Mouse (Mus musculus) forebrain, embryonic 12.5 days (tissue): Measurements from ENCODE around the gene Lrrc36. TPM values are rescaled to one million over a fixed set of nuclear protein-coding genes. Genes with fewer than 3 reads are reported as not detected.
A peak's percentile ranks its signal among the peaks of the same experiment; 100 is the strongest.

ENCODE experiments used
- ATAC-seq: fragments of 200-750 bp; cut with Nextera tagmentation; 2 replicates; pipeline ENCODE4 v1.8.0; 2017; ENCODE audit warnings: moderate TSS enrichment; ENCODE audit not compliant: low FRiP score
- H3K27ac ChIP-seq: fragments of 300-500 bp; sonication (generic); 2 replicates; pipeline ENCODE4 v1.5.1; 2016; ENCODE audit warnings: mild to moderate bottlenecking
- H3K27me3 ChIP-seq: fragments of 300-500 bp; sonication (generic); 2 replicates; pipeline ENCODE4 v1.6.1; 2016; ENCODE audit warnings: mild to moderate bottlenecking
- H3K36me3 ChIP-seq: fragments of 300-500 bp; sonication (generic); replicated peaks from 2 replicates; pipeline ENCODE4 v1.6.1; 2016; ENCODE audit warnings: mild to moderate bottlenecking
- H3K4me1 ChIP-seq: fragments of 300-500 bp; sonication (generic); 2 replicates; pipeline ENCODE4 v1.6.1; 2016
- H3K4me2 ChIP-seq: fragments of 300-500 bp; sonication (generic); 2 replicates; pipeline ENCODE4 v1.6.1; 2016; ENCODE audit warnings: mild to moderate bottlenecking, moderate library complexity
- H3K4me3 ChIP-seq: fragments of 300-500 bp; sonication (generic); replicated peaks from 2 replicates; pipeline ENCODE4 v1.5.1; 2016; ENCODE audit warnings: mild to moderate bottlenecking
- H3K9ac ChIP-seq: fragments of 300-500 bp; sonication (generic); 2 replicates; pipeline ENCODE4 v1.6.1; 2016; ENCODE audit warnings: mild to moderate bottlenecking
- H3K9me3 ChIP-seq: fragments of 300-500 bp; sonication (generic); 2 replicates; pipeline ENCODE4 v1.6.1; 2016
- WGBS: fragments of 180-500 bp; shearing (Covaris S2); methylation state at CpG from one replicate; pipeline ENCODE4 v1.1.7; 2016; 5-methylcytosine and 5-hydroxymethylcytosine counted together
- polyA plus RNA-seq: library from polyadenylated mRNA; unstranded; fragments of >200 nt; fragmentation: Nextera tagmentation; extraction: Ambion mirVana; gene quantifications from 2 replicates; pipeline ENCODE4 v1.2.1, GENCODE M21; 2016

Gene Lrrc36
- polyA plus RNA-seq, 1 experiment from 2014 or later, result 1.2 TPM

GRCm38 (mm10) chr8:105469816-105470215 lies 56.4 kb downstream of the Lrrc36 start:
- no peaks in the 10 kb centered on the region for H3K9me3 ChIP-seq
- H3K9ac ChIP-seq, result no peak overlapping the region
- peaks cover 4% of the 10 kb centered on the region for H3K36me3 ChIP-seq
- WGBS, result 90% methylated on average over 5 of the region's 5 CpGs
- H3K27me3 ChIP-seq, result peaks cover 27% of the 10 kb centered on the region
- H3K4me3 ChIP-seq, result no peak overlapping the region; the same call in 1 of the 2 replicates
- ATAC-seq, result no peak
- peaks cover 55% of the 10 kb centered on the region for H3K4me1 ChIP-seq
- H3K27ac ChIP-seq, result peak overlapping the region; percentile 56; the same call in 1 of the 2 replicates
- peak overlapping the region; percentile 71 for H3K4me2 ChIP-seq

GRCm38 (mm10) chr8:105470262-105470661 lies 56.9 kb downstream of the Lrrc36 start:
- Histone ChIP-seq H3K9ac (peak overlapping the region; percentile 50; the same call in 1 of the 2 replicates), H3K9me3 (no peaks in the 10 kb centered on the region), H3K4me2 (peak overlapping the region; percentile 71), H3K27ac (no peak overlapping the region; the same call in 1 of the 2 replicates), H3K4me1 (peaks cover 59% of the 10 kb centered on the region), H3K36me3 (peaks cover 8% of the 10 kb centered on the region), H3K4me3 (peak overlapping the region; percentile 41), H3K27me3 (peaks cover 29% of the 10 kb centered on the region)
- 85% methylated on average over 5 of the region's 5 CpGs for WGBS
- no peak for ATAC-seq

- H3K27ac ChIP-seq, result peak overlapping the region; percentile 71
- peak overlapping the region; percentile 50 for H3K9ac ChIP-seq
- peak overlapping the region; percentile 41 for H3K4me3 ChIP-seq
- WGBS, result 18% methylated on average over 11 of the region's 11 CpGs
- no peak; the same call in 1 of the 2 replicates for ATAC-seq
- no peaks in the 10 kb centered on the region for H3K9me3 ChIP-seq
- H3K4me1 ChIP-seq, result peaks cover 64% of the 10 kb centered on the region
- peak overlapping the region; percentile 71 for H3K4me2 ChIP-seq
- H3K27me3 ChIP-seq, result peaks cover 33% of the 10 kb centered on the region
- peaks cover 11% of the 10 kb centered on the region for H3K36me3 ChIP-seq
Observed at GRCm38 (mm10) chr8:105470681-105471313, 57.4 kb downstream of the Lrrc36 start.

- H3K9ac ChIP-seq, result peak within 1 kb of the TSS; percentile 50
- H3K36me3 ChIP-seq, result peaks cover 12% of the 10 kb centered on the region
- peak within 1 kb of the TSS; percentile 41 for H3K4me3 ChIP-seq
- H3K4me2 ChIP-seq, result peak within 1 kb of the TSS; percentile 71
- peak within 1 kb of the TSS; percentile 71 for H3K27ac ChIP-seq
- 5% methylated on average over 25 of the region's 25 CpGs for WGBS
- peaks cover 65% of the 10 kb centered on the region for H3K4me1 ChIP-seq
- peaks cover 34% of the 10 kb centered on the region for H3K27me3 ChIP-seq
- ATAC-seq, result peak; percentile 91
- no peaks in the 10 kb centered on the region for H3K9me3 ChIP-seq
Observed at GRCm38 (mm10) chr8:105471314-105472015, 58.1 kb downstream of the Lrrc36 start, which contains the start of gene Tppp3. Tppp3 (minus strand) TSS chr8:105471526.

- no peak for ATAC-seq
- H3K27me3 ChIP-seq, result peaks cover 34% of the 10 kb centered on the region
- H3K9me3 ChIP-seq, result no peaks in the 10 kb centered on the region
- peaks cover 65% of the 10 kb centered on the region for H3K4me1 ChIP-seq
- no peak overlapping the region for H3K4me3 ChIP-seq
- peaks cover 8% of the 10 kb centered on the region; the same call in 1 of the 2 replicates for H3K36me3 ChIP-seq
- no peak overlapping the region for H3K9ac ChIP-seq
- no peak overlapping the region for H3K4me2 ChIP-seq
- H3K27ac ChIP-seq, result no peak overlapping the region
- 15% methylated on average over 23 of the region's 23 CpGs for WGBS
Observed at GRCm38 (mm10) chr8:105472414-105472932, 59.1 kb downstream of the Lrrc36 start.

GRCm38 (mm10) chr8:105472983-105473382 lies 59.6 kb downstream of the Lrrc36 start:
- no peak overlapping the region for H3K9ac ChIP-seq
- 42% methylated on average over 9 of the region's 9 CpGs for WGBS
- H3K4me3 ChIP-seq, result no peak overlapping the region
- H3K4me2 ChIP-seq, result no peak overlapping the region
- peaks cover 34% of the 10 kb centered on the region for H3K27me3 ChIP-seq
- H3K9me3 ChIP-seq, result no peaks in the 10 kb centered on the region
- no peak overlapping the region for H3K27ac ChIP-seq
- peaks cover 65% of the 10 kb centered on the region for H3K4me1 ChIP-seq
- H3K36me3 ChIP-seq, result peaks cover 8% of the 10 kb centered on the region; the same call in 1 of the 2 replicates
- ATAC-seq, result no peak

- 25% methylated on average over 17 of the region's 17 CpGs for WGBS
- peak overlapping the region; percentile 4; the same call in 1 of the 2 replicates for H3K9ac ChIP-seq
- peaks cover 34% of the 10 kb centered on the region for H3K27me3 ChIP-seq
- H3K9me3 ChIP-seq, result no peaks in the 10 kb centered on the region
- no peak overlapping the region for H3K4me3 ChIP-seq
- H3K4me1 ChIP-seq, result peaks cover 62% of the 10 kb centered on the region
- peaks cover 12% of the 10 kb centered on the region; the same call in 1 of the 2 replicates for H3K36me3 ChIP-seq
- no peak for ATAC-seq
- H3K27ac ChIP-seq, result peak overlapping the region; percentile 26
- H3K4me2 ChIP-seq, result peak overlapping the region; percentile 26
Observed at GRCm38 (mm10) chr8:105473816-105474606, 60.6 kb downstream of the Lrrc36 start.

- H3K36me3 ChIP-seq, result peaks cover 12% of the 10 kb centered on the region; the same call in 1 of the 2 replicates
- no peak for ATAC-seq
- peaks cover 55% of the 10 kb centered on the region for H3K4me1 ChIP-seq
- no peak overlapping the region for H3K4me3 ChIP-seq
- peak overlapping the region; percentile 26; the same call in 1 of the 2 replicates for H3K27ac ChIP-seq
- 44% methylated on average over 5 of the region's 5 CpGs for WGBS
- H3K27me3 ChIP-seq, result peaks cover 34% of the 10 kb centered on the region
- H3K9ac ChIP-seq, result no peak overlapping the region
- no peaks in the 10 kb centered on the region for H3K9me3 ChIP-seq
- H3K4me2 ChIP-seq, result peak overlapping the region; percentile 26; the same call in 1 of the 2 replicates
Observed at GRCm38 (mm10) chr8:105474680-105475079, 61.3 kb downstream of the Lrrc36 start.

GRCm38 (mm10) chr8:105475254-105475653 lies 61.9 kb downstream of the Lrrc36 start:
- WGBS, result 54% methylated on average over 4 of the region's 4 CpGs
- Histone ChIP-seq H3K4me1 (peaks cover 50% of the 10 kb centered on the region), H3K4me3 (no peak overlapping the region), H3K9ac (no peak overlapping the region), H3K27ac (peak overlapping the region; percentile 21; the same call in 1 of the 2 replicates), H3K4me2 (no peak overlapping the region), H3K36me3 (peaks cover 12% of the 10 kb centered on the region; the same call in 1 of the 2 replicates), H3K9me3 (no peaks in the 10 kb centered on the region), H3K27me3 (peaks cover 34% of the 10 kb centered on the region)
- no peak for ATAC-seq

- no peak overlapping the region for H3K4me2 ChIP-seq
- WGBS, result 95% methylated on average over 8 of the region's 8 CpGs
- no peak overlapping the region for H3K27ac ChIP-seq
- H3K4me1 ChIP-seq, result peaks cover 47% of the 10 kb centered on the region
- H3K9me3 ChIP-seq, result no peaks in the 10 kb centered on the region
- H3K36me3 ChIP-seq, result peaks cover 12% of the 10 kb centered on the region; the same call in 1 of the 2 replicates
- ATAC-seq, result no peak
- no peak overlapping the region for H3K4me3 ChIP-seq
- H3K9ac ChIP-seq, result no peak overlapping the region
- H3K27me3 ChIP-seq, result peaks cover 34% of the 10 kb centered on the region
Observed at GRCm38 (mm10) chr8:105475742-105476141, 62.4 kb downstream of the Lrrc36 start.

- H3K4me1 ChIP-seq, result peaks cover 46% of the 10 kb centered on the region
- WGBS, result 83% methylated on average over 7 of the region's 7 CpGs
- ATAC-seq, result no peak
- no peak overlapping the region for H3K9ac ChIP-seq
- H3K4me3 ChIP-seq, result no peak overlapping the region
- H3K27ac ChIP-seq, result no peak overlapping the region
- no peaks in the 10 kb centered on the region for H3K9me3 ChIP-seq
- H3K36me3 ChIP-seq, result peaks cover 12% of the 10 kb centered on the region; the same call in 1 of the 2 replicates
- peaks cover 34% of the 10 kb centered on the region for H3K27me3 ChIP-seq
- no peak overlapping the region for H3K4me2 ChIP-seq
Observed at GRCm38 (mm10) chr8:105476161-105476560, 62.8 kb downstream of the Lrrc36 start.
